Comparison of ENCODE assay signal across 8 mouse cellular contexts in the genomic region with DNA sequence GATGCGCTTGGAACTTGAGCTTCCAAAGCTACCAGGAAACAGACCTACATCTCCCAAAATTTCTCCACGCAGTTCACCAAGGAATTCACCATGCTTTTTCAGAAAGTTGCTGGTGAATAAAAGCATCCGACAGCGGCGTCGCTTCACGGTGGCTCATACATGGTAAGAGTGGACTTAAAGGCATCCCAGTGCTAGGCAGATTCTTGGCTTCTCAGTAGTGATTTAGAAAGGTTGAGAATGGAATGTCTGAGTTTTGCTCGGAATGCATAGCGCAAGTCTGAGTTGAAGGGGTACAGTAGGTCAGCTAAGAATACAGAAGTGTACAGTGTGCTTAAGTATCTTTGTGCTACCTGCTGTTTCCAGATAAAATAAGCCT.
DNase-seq lines count a peak whose midpoint lies in the region; ATAC-seq and TF ChIP-seq lines count a peak whose summit lies in the region.
"Had no signal": no experiment of that assay in that cellular context is flagged by ENCODE, and none has a peak within 500 bp of the region (broad histone marks: within the 10 kb centered on the region; RNA-seq: fewer than 3 reads in every experiment).

No protein-coding gene starts in this region.

- ATAC-seq in lung, embryonic 16.5 days (ENCODE audit: low read depth), result peak; percentile 68; the same call in 1 of the 2 replicates
- ATAC-seq in forebrain, embryonic 16.5 days, result no peak; the same call in 1 of the 2 replicates
- ATAC-seq in liver, embryonic 12.5 days, result no peak
- no peak for ATAC-seq in stomach, embryonic 15.5 days (ENCODE audit: insufficient read depth, low FRiP score, low read depth)
- no peak for ATAC-seq in CD4-positive, CD25-positive, alpha-beta regulatory T cell, adult 4 months

- 19% methylated on average over 9 of the region's 9 CpGs for WGBS in lung, embryonic 16.5 days
- whole genome bisulfite sequencing in lung, adult 2 months, result 33% methylated on average over 9 of the region's 9 CpGs
- 16% methylated on average over 9 of the region's 9 CpGs for WGBS in forebrain, embryonic 16.5 days
- 65% methylated on average over 9 of the region's 9 CpGs for WGBS in liver, embryonic 12.5 days (ENCODE audit: insufficient replicate concordance)
- WGBS in stomach, embryonic 15.5 days, result 38% methylated on average over 9 of the region's 9 CpGs

- H3K27ac ChIP-seq in lung, embryonic 16.5 days (ENCODE audit: low read length), result peak overlapping the region; percentile 81
- peak overlapping the region; percentile 90 for H3K27ac ChIP-seq in forebrain, embryonic 16.5 days (ENCODE audit: low read length)
- no peak overlapping the region for H3K27ac ChIP-seq in liver, embryonic 12.5 days
- peak overlapping the region; percentile 42; the same call in 1 of the 2 replicates for H3K27ac ChIP-seq in stomach, embryonic 15.5 days

- H3K9ac ChIP-seq in lung, embryonic 16.5 days (ENCODE audit: low read length), result peak overlapping the region; percentile 58
- peak overlapping the region; percentile 49 for H3K9ac ChIP-seq in forebrain, embryonic 16.5 days (replicated peaks; ENCODE audit: low read depth, low read length)
- H3K9ac ChIP-seq in liver, embryonic 12.5 days, result no peak overlapping the region
- H3K9ac ChIP-seq in stomach, embryonic 15.5 days, result no peak overlapping the region

- no peak for TF ChIP-seq CTCF in lung, adult 2 months (IDR thresholded peaks at IDR 0.05; ENCODE audit: insufficient read depth, low read length)

- TF ChIP-seq POLR2A in lung, adult 2 months (IDR thresholded peaks at IDR 0.05; ENCODE audit: borderline replicate concordance, extremely low read depth, low read depth, low read length), result no peak

- no peaks in the 10 kb centered on the region for H3K27me3 ChIP-seq in lung, embryonic 16.5 days (ENCODE audit: control insufficient read depth, insufficient read depth, low read depth, low read length)
- no peaks in the 10 kb centered on the region for H3K27me3 ChIP-seq in forebrain, embryonic 16.5 days (replicated peaks; ENCODE audit: control insufficient read depth, insufficient read depth, low read length)
- no peaks in the 10 kb centered on the region for H3K27me3 ChIP-seq in liver, embryonic 12.5 days (replicated peaks)
- no peaks in the 10 kb centered on the region for H3K27me3 ChIP-seq in stomach, embryonic 15.5 days (replicated peaks)

- no peak for DNase-seq in lung, adult 2 months
- DNase-seq in spleen, adult 12 weeks (ENCODE audit: low spot score), result no peak

- peak overlapping the region; percentile 47 for H3K4me3 ChIP-seq in lung, embryonic 16.5 days (ENCODE audit: low read length)
- H3K4me3 ChIP-seq in lung, adult 2 months (replicated peaks; ENCODE audit: extremely low read depth, low read depth, low read length), result no peak overlapping the region
- peak overlapping the region; percentile 50 for H3K4me3 ChIP-seq in forebrain, embryonic 16.5 days (replicated peaks; ENCODE audit: low read length)
- H3K4me3 ChIP-seq in liver, embryonic 12.5 days, result no peak overlapping the region
- peak overlapping the region; percentile 23 for H3K4me3 ChIP-seq in stomach, embryonic 15.5 days (replicated peaks)
- H3K4me3 ChIP-seq: erythroblast, embryonic 14.5 days had no signal

- H3K4me1 ChIP-seq in lung, embryonic 16.5 days (replicated peaks; ENCODE audit: control insufficient read depth, insufficient read depth, low read length), result peaks cover 18% of the 10 kb centered on the region
- peaks cover 2% of the 10 kb centered on the region; the same call in 1 of the 2 replicates for H3K4me1 ChIP-seq in lung, adult 2 months (ENCODE audit: control insufficient read depth, insufficient read depth, low read length)
- peaks cover 13% of the 10 kb centered on the region for H3K4me1 ChIP-seq in forebrain, embryonic 16.5 days (replicated peaks; ENCODE audit: control insufficient read depth, insufficient read depth, low read length)
- no peaks in the 10 kb centered on the region for H3K4me1 ChIP-seq in liver, embryonic 12.5 days
- peaks cover 8% of the 10 kb centered on the region; the same call in 1 of the 2 replicates for H3K4me1 ChIP-seq in stomach, embryonic 15.5 days

- H3K9me3 ChIP-seq in lung, embryonic 16.5 days (ENCODE audit: control insufficient read depth, low read length), result no peaks in the 10 kb centered on the region
- H3K9me3 ChIP-seq in forebrain, embryonic 16.5 days (ENCODE audit: control insufficient read depth, low read length), result no peaks in the 10 kb centered on the region
- H3K9me3 ChIP-seq in liver, embryonic 12.5 days (replicated peaks), result no peaks in the 10 kb centered on the region
- H3K9me3 ChIP-seq in stomach, embryonic 15.5 days, result no peaks in the 10 kb centered on the region

- H3K4me2 ChIP-seq in lung, embryonic 16.5 days (ENCODE audit: low read depth, low read length), result peak overlapping the region; percentile 62
- peak overlapping the region; percentile 78 for H3K4me2 ChIP-seq in forebrain, embryonic 16.5 days (ENCODE audit: low read length)
- peak overlapping the region; percentile 31 for H3K4me2 ChIP-seq in liver, embryonic 12.5 days
- H3K4me2 ChIP-seq in stomach, embryonic 15.5 days, result peak overlapping the region; percentile 53

- no peaks in the 10 kb centered on the region for H3K36me3 ChIP-seq in lung, embryonic 16.5 days (ENCODE audit: control insufficient read depth, insufficient read depth, low read length)
- H3K36me3 ChIP-seq in forebrain, embryonic 16.5 days (ENCODE audit: control insufficient read depth, insufficient read depth), result no peaks in the 10 kb centered on the region
- H3K36me3 ChIP-seq in liver, embryonic 12.5 days, result no peaks in the 10 kb centered on the region
- no peaks in the 10 kb centered on the region for H3K36me3 ChIP-seq in stomach, embryonic 15.5 days

Comparison
In these comparisons a context has a peak if more than half of its experiments do, and no peak if none do; other contexts are left out.
1. H3K4me3 ChIP-seq: peak in lung, embryonic 16.5 days (single experiment), forebrain, embryonic 16.5 days (single experiment) and stomach, embryonic 15.5 days (single experiment); none in lung, adult 2 months (single experiment) and liver, embryonic 12.5 days (single experiment).
2. H3K9ac ChIP-seq: peak in lung, embryonic 16.5 days (single experiment) and forebrain, embryonic 16.5 days (single experiment); none in liver, embryonic 12.5 days (single experiment) and stomach, embryonic 15.5 days (single experiment).
3. Peak in every context shown above with its lines, with median percentiles within 50 percentile points of each other: H3K4me2 ChIP-seq.